Mouse (Mus musculus) thymus, adult 2 months (tissue): ENCODE data around the gene Gtf3a.

Source experiments
- CTCF ChIP-seq: fragments of 200-500 bp; IDR thresholded peaks from 2 replicates; pipeline ENCODE4 v1.5.1; 2012; ENCODE audit warnings: mild to moderate bottlenecking, control low read depth, low read length, moderate library complexity, borderline replicate concordance; ENCODE audit not compliant: control insufficient read depth, poor library complexity, insufficient read depth; ENCODE audit errors: extremely low read depth
- POLR2A ChIP-seq: fragments of 200-500 bp; IDR thresholded peaks from 2 replicates; pipeline ENCODE4 v1.6.1; 2012; ENCODE audit warnings: mild to moderate bottlenecking, low read length, control low read depth, moderate library complexity; ENCODE audit not compliant: control insufficient read depth, poor library complexity, insufficient read depth; ENCODE audit errors: extremely low read depth

- no peak for TF ChIP-seq CTCF
- no peak for TF ChIP-seq POLR2A
These were observed 26.3 kb downstream of the Gtf3a start for GRCm38 (mm10) chr5:146974781-146975123.
